Mouse (Mus musculus) lung, postnatal 0 days (tissue): ENCODE results near the gene Htra1.

Experiments
- CTCF ChIP-seq: IDR thresholded peaks from 2 replicates; pipeline ENCODE4 v1.5.1; 2016; ENCODE audit warnings: antibody characterized with exemption, mild to moderate bottlenecking
- EP300 ChIP-seq: IDR thresholded peaks from 2 replicates; pipeline ENCODE4 v1.6.1; 2016; ENCODE audit warnings: antibody characterized with exemption, mild to moderate bottlenecking, control low read depth

DNA sequence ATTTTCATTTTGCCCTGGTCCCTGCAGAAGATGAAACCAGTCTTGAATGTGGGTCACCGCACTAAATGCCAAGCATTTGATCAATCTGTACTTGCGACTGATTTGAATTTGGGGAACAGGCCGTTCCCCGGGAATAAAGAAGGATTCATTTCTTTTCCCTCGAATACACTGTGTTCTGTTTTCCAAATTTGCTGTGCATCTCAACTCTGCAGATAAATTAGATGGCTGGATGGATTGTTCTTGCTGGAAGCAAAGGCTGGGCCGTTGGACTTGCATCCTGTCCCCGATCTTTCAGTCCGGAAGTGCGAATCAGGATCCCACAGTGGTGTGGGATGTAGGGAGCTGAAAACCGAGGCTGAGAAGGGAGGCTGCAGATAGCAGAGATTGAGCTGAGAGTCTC lies 17.5 kb downstream of the Htra1 start:
- TF ChIP-seq EP300: no peak
- TF ChIP-seq CTCF: no peak
